Mouse (Mus musculus): ENCODE data around the gene Ccdc40.

GRCm38 (mm10) chr11:119199233-119199601 is 29.2 kb upstream of the Ccdc40 start:
- TF ChIP-seq POLR2A (IDR thresholded peaks at IDR 0.05; ENCODE audit: low read depth, low read length), result no peak
- TF ChIP-seq CTCF (IDR thresholded peaks at IDR 0.05; ENCODE audit: borderline replicate concordance, insufficient read depth, low read length), result no peak
